Mouse (Mus musculus): ENCODE results near the gene Jmjd1c. TPM values are rescaled to one million over a fixed set of nuclear protein-coding genes. Genes with fewer than 3 reads are reported as not detected.
A peak's percentile ranks its signal among the peaks of the same experiment; 100 is the strongest.

The Jmjd1c gene
- 10 to 100 TPM; 31.5 to 34.6 TPM for total RNA-seq (2021)
- long read RNA-seq, experiment 1, partial matches to known transcripts = 1 of 2 reads
- long read RNA-seq, experiment 1, other reads (novel, unspliced or antisense) = 1 of 2 reads
- long read RNA-seq, experiment 2, partial matches to known transcripts = 1 of 1 reads
- long read RNA-seq, experiment 2, other reads (novel, unspliced or antisense) = 0 of 1 reads

DNA sequence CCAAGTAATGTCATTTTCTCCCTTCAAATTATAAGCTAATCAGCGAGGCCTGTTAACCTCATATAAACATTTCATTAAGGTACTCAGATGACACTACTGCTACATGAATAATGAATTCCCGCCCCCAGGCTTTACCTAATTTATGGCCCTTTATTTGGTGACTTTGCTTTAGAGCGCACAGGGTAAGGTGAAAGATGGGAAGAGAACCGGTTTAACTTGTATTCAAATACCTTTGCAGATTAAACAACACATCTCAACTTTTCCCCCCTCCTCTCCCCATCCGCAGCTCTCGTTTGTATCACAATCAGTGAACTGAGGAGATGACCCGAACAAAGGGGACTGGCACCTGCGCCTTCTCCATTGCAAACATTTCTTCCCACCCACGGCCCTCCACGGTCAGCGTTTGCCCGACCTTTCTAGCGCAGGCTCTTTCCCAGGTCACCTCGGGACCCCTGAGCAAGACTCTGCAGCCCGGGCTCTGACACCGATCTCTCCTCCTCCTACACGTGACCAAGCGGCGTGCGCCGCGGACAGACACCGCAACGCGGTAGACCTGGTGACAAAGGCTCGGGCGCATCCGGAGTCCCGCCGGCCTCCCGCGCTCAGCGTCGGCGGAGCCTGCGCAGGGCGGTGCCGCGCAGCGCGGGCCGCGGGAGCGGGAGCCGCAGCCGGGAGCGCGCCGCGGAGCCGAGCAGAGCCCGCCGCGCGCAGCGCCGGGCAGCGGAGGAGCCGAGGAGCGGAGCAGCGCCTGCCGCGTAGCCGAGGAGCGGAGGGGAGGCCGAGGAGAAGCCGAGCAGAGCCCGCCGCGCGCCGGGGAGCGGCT, at the start of gene Jmjd1c:
TSS of gene Jmjd1c (plus strand) at position 328 of the 823 bp plus-strand sequence.
- peak in 1 of 2 experiments; percentile 85 for DNase-seq

DNA sequence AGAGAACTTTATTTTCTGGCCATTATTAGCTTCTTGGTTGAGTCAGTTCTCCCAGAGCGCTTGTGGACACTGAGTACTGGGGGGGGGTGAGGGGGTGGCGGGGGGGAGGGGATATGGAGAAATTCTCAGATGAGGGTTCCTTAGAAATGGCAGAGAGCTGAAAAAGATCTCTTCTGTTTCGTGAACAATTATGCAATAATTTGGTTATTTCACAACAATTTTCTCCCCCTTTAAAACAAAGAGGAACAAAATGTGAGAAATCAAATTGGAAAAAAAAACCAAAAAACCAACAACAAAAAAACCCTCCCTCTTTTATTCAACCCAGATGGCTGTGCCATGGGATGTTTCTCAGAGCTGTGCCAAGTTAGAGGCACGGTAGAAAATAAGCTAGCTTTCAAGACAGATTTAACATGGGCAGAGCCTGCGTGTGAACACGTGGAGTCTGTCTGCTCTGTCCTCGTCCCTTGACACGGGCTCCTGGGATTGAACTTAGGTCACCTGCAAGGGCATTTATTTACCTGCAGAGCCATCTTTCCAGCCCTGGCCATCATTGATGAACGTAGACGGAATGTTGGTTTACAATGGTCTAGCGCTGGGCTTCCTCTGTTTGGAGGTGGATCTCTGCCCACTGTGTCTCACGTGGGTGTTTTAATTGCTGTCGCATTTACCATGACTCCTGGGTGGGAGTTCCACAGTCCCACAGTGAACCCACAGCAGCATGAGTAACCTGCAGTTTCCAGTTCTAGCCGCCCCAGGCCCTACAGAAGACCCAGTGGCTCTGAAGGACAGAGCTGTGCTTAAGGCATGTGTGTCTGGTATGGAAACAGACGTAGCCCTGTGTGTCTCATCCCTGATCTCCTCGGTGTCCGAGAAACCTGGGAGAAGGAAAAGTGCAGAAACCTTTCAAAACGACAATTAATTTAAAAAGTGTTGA, 47.9 kb upstream of the Jmjd1c start:
- peak; percentile 36 to 56 for DNase-seq

DNA sequence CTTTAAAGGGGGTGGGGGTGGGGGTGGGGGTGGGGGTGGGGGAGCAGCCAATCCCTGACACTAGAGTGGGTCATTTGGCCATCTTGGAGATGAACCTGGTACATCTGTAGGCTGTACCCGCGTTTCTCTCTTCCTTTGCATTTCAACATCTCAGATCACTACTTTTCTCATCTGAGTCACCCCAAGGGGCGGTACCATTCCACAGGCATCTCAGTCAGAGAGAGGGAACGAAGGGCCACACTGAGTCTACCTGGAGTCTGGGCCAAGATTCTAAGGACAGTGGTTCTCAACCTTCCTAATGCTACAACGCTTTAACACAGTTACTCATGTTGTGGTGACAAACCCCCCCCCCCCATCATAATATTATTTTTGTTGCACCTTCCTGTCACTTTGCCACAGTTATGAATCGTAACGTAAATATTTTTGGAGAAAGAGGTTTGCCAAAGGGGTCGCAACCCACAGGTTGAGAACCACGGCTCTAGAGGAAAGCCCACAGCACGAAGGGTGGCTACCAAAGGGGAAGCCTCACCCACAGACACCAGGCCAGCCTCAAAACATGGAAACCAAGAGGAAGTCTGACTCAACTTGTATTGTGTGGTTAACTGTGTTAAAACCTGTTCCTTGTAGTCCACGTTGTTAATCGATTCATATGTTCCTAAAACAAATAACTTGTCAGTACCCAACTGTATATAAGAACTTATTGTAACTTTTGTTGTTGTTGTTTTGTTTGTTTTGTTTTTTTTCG, 46.9 kb upstream of the Jmjd1c start:
- DNase-seq = no peak

DNA sequence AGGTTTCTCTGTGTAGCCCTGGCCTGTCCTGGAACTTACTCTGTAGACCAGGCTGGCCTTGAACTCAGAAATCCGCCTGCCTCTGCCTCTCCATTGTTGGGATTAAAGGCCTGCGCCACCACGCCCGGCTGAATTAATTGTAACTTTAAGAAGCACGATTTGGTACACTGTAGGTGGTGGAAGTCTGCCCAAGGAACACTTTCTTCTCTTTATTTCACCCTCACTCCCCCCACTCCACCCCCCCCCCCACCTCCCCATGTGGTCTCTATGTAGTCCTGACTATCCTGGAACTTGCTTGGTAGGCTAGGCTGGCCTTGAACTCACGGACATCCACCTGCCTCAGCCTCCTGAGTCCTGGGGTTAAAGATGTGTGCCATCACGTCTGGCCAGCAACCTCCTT, 46.3 kb upstream of the Jmjd1c start:
- no peak for DNase-seq

DNA sequence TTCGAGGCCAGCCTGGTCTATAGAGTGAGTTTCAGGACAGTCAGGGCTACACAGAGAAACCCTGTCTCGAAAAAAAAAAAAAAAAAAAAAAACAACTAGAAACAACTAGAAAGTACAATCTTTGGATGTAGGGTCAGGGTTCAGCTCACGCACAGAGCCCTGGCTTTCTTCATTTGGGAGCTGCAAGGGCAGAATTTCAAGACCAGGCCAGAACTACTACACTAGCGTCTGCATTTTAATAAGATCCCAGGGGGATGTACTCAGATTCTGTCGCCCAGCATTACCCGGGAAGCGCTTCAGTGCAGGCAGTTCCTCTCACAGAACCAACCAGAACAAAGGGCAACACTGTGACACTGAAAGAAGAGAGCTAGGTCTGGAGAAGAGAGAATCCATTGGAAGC, 45.2 kb upstream of the Jmjd1c start:
- DNase-seq = peak in 1 of 2 experiments; percentile 25

- DNase-seq = peak in 1 of 2 experiments; percentile 33
Observed at GRCm38 (mm10) chr10:67051466-67051865, 44.5 kb upstream of the Jmjd1c start.

GRCm38 (mm10) chr10:67052429-67052828, 43.5 kb upstream of the Jmjd1c start:
- DNase-seq = no peak

DNA sequence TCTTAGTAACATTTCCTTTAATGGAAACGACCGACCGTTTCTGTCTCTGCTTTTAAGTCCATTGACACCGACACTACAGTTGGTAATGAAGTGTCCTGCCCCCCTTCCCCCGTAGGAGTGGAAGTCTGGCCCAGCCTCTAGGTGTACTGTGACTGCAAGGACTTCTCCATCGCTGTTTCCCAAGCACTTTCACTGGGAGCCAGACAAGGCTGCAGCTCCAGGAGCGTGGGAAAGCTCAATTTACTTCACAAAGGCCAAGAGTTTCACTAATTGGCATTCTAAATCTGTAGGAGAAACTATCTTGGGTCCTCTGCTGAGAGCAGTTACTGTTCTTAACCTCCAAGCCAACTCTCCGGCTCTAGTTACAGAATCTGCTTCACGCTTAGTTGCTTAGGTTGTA, 42.5 kb upstream of the Jmjd1c start:
- DNase-seq = peak; percentile 55 to 60

- DNase-seq = peak; percentile 72 to 84
Observed at GRCm38 (mm10) chr10:67055867-67056856, 39.8 kb upstream of the Jmjd1c start.

- no peak for DNase-seq
Observed at GRCm38 (mm10) chr10:67057208-67057607, 38.7 kb upstream of the Jmjd1c start.

GRCm38 (mm10) chr10:67057696-67058095, 38.2 kb upstream of the Jmjd1c start:
- no peak for DNase-seq

DNA sequence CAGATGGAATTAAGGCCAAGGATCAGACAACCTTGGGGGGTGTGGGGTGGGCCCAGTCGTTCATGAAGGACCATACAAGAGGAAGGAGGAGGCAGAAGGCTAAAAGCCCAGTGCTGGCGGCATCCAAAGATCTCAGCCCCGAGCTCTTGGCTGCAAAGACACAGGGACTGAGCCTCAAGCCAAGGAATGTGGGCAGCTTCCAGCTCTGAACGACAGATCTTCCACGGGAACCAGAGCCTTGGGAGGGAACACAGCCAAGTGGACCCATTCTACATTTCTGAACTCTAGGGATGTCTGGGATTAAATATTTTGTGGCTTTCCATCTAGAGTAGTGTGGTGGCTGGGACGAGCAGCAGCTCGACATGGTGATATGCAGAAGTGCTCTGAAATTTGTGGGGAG, 37.6 kb upstream of the Jmjd1c start:
- peak; percentile 77 to 82 for DNase-seq

GRCm38 (mm10) chr10:67058702-67059101, 37.2 kb upstream of the Jmjd1c start:
- DNase-seq = no peak

DNA sequence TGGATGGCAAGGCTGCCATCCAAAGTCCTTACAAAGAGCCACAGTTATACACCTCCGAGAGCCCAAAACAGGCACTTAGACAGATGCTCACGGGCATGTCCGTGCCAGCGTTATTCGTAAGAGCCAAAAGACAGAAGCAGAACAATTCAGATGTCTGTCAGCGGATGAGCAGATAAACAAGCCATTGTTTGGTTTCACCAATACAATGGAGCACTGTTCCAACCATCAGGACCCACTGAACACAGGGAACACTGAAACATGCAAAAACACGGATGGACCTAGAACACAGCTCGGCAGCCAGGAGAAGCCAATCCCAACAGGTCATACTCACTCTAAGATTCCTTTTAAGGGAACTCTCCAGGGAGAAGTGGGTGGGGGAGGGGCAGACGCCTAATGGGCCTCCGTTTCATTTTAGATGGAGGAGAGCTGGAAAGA, 34.5 kb upstream of the Jmjd1c start:
- peak in 1 of 2 experiments; percentile 58 for DNase-seq

DNA sequence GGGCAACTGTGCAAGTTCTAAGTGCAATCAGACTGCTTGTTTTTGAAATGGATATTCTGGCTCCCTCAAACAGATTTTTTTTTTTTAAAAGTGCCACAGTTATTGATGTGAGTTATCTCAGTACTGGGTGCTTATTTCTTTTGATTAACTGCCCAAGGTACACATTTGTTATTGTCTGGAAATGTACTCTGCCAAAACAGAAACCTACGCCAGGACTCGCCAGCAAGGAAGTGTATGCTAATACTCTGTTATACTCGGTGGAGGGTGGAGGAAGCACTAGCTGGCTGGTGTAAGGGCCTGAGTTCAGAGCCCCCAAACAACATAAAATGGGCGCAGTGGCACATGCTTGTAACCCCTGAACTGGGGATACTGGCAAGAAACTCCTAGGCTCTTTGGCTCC, 34.1 kb upstream of the Jmjd1c start:
- no peak for DNase-seq

DNA sequence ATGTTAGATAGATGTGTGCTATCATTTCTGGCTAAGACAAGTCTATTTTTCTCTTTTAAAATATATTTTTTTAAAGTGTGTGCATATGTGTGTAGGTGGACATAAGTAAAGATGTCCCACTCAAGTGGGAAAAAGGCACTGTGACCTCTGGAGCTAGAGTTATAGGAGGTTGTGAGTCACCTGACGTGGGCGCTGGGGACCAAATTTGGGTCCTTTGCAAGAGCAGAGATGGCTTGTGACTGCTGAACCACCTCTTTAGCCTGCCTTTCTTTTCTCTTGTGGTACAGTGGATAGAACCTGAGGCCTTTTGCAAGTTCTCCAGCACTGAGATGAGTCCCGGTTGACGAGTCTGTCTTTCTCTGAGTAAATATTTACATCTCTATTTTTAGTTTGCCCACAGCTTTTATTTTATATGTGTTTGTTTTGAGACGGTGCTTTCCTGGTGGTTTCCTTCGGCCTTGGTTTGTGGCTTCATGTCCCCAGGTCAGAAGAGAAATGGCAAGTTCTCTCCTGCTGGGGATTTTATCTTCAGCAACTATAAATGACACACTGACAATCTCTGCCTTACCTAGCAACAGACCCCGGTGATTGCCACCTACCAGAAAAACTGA, 30.5 kb upstream of the Jmjd1c start:
- no peak for DNase-seq

GRCm38 (mm10) chr10:67065927-67066326, 30.0 kb upstream of the Jmjd1c start:
- DNase-seq = no peak

DNA sequence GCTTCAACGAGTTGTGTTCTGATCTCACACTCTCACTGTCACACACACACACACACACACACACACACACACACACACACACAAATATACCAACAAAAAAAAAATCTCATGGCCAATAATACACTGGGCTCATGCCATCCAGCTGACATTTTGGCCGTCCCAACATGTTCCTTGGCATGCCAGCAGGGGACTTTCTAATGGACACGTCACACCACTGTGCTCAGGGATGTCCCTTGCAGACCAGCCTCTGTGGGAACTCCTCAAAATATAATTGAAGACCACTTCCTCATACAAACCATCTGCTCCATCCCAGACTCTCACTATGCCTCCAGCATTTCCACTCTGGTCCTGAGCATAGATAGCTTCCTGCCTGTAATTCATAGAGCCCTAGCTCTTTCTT, 29.5 kb upstream of the Jmjd1c start:
- no peak for DNase-seq

GRCm38 (mm10) chr10:67069013-67069412, 26.9 kb upstream of the Jmjd1c start:
- peak in 1 of 2 experiments; percentile 65 for DNase-seq

- no peak for DNase-seq
Observed at GRCm38 (mm10) chr10:67071389-67071788, 24.5 kb upstream of the Jmjd1c start.

All from heart, adult 18-20 months (tissue).